Mouse (Mus musculus) testis, adult 2 months (tissue): ENCODE results near the gene Myh9.

ENCODE experiments used
- CTCF ChIP-seq: fragments of 200-500 bp; IDR thresholded peaks from 2 replicates; pipeline ENCODE4 v1.5.1; 2012; ENCODE audit warnings: low read depth, mild to moderate bottlenecking, inconsistent platforms, low read length, moderate library complexity; ENCODE audit not compliant: control insufficient read depth, insufficient read depth, insufficient replicate concordance
- POLR2A ChIP-seq: fragments of 200-500 bp; IDR thresholded peaks from 2 replicates; pipeline ENCODE4 v1.6.1; 2012; ENCODE audit warnings: low read depth, mild to moderate bottlenecking, inconsistent platforms, low read length, moderate library complexity; ENCODE audit not compliant: control insufficient read depth

DNA sequence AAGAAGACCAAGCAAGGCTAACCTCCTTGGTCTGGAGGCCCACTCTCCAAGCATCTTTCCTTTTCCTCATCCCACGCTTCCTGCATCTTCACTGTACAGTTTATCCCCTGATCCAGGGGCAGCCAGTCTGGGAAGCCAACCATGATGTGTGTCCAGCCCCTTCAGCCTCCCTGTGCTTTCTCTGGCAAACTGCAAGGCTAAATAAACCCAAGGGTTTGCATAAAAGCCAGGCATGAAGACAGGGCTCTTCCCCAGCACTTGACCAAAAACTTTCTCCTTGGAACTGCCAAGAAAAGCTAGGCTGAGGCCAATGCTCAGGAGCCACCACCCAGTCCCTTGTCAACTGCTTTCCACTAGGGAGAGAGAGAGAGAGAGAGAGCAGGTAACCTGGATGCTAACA, 32.5 kb downstream of the Myh9 start:
- TF ChIP-seq POLR2A (no peak), CTCF (no peak)
